Mouse (Mus musculus): ENCODE measurements around the gene Itga3.

DNA sequence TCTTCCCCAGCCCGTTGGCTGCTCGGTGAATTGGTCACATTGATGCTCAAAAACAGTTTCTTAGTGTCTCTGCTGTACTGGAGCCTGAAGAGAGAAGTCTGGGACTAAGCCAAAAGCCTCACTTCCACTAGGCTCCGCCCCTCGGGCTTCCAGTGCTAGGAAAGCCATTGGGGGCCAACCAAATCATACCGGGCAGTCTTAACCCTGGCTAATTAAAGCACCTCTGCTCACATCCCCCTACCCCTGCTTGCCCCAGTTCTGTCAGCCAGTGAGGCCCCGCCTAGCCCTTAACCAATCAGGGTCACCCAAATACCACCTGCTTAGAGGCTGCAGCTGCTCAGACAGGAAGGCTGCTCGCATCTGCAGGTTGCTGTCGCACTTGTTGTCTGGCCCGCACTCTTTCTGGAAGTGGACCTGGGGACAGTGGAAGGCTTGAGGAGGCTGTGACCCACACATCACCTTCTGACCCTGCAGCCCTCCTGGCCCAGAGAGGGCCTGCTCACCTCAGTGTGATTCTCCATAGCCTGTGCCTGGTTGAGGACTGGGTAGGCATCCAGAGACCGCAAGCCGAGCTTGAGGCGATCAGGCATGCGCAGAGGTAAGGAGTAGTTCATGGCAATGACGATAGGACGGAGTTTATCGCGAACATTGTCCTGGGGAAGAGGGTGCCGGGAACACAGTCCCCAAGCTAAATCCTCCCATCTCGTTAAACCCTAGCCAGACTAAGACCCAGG lies 19.7 kb downstream of the Itga3 start:
- TF ChIP-seq CTCF (IDR thresholded peaks at IDR 0.05; ENCODE audit: borderline replicate concordance, insufficient read depth, low read depth, low read length) (no peak), POLR2A (IDR thresholded peaks at IDR 0.05; ENCODE audit: borderline replicate concordance, insufficient read depth, low read length) (no peak)

Measured in cerebellum, adult 2 months (tissue).